Mouse (Mus musculus) midbrain, embryonic 11.5 days (tissue): Measurements from ENCODE around the gene Cep128. TPM values are rescaled to one million over a fixed set of nuclear protein-coding genes. Genes with fewer than 3 reads are reported as not detected.

Experiments
- ATAC-seq: fragments of 200-750 bp; cut with Nextera tagmentation; 2 replicates; pipeline ENCODE4 v1.8.0; 2017; ENCODE audit warnings: moderate TSS enrichment, moderate library complexity; ENCODE audit not compliant: low FRiP score
- DNase-seq: peaks from one replicate; pipeline ENCODE4 v3.0.0; 2015; ENCODE audit warnings: low spot score; ENCODE audit errors: missing footprints
- H3K27ac ChIP-seq: fragments of 300-500 bp; sonication (generic); 2 replicates; pipeline ENCODE4 v1.5.1; 2014; ENCODE audit warnings: low read depth, low read length
- H3K27me3 ChIP-seq: fragments of 300-500 bp; sonication (generic); 2 replicates; pipeline ENCODE4 v1.6.1; 2014; ENCODE audit warnings: mild to moderate bottlenecking, low read length, moderate library complexity, mixed read lengths; ENCODE audit not compliant: control insufficient read depth, insufficient read depth
- H3K36me3 ChIP-seq: fragments of 300-500 bp; sonication (generic); 2 replicates; pipeline ENCODE4 v1.6.1; 2014; ENCODE audit warnings: mild to moderate bottlenecking, low read length, moderate library complexity, mixed read lengths; ENCODE audit not compliant: control insufficient read depth, insufficient read depth
- H3K4me1 ChIP-seq: fragments of 300-500 bp; sonication (generic); 2 replicates; pipeline ENCODE4 v1.6.1; 2014; ENCODE audit warnings: low read length; ENCODE audit not compliant: control insufficient read depth, insufficient read depth
- H3K4me2 ChIP-seq: fragments of 300-500 bp; sonication (generic); 2 replicates; pipeline ENCODE4 v1.6.1; 2014; ENCODE audit warnings: mild to moderate bottlenecking, moderate library complexity
- H3K4me3 ChIP-seq: fragments of 300-500 bp; sonication (generic); 2 replicates; pipeline ENCODE4 v1.5.1; 2014; ENCODE audit warnings: low read depth, low read length
- H3K9ac ChIP-seq: fragments of 300-500 bp; sonication (generic); 2 replicates; pipeline ENCODE4 v1.6.1; 2014; ENCODE audit warnings: low read length
- H3K9me3 ChIP-seq: fragments of 300-500 bp; sonication (generic); 2 replicates; pipeline ENCODE4 v1.6.1; 2016; ENCODE audit warnings: low read length; ENCODE audit not compliant: control insufficient read depth
- WGBS: fragments of 180-500 bp; shearing (Covaris S2); extraction: QIAGEN DNeasy Blood & Tissue Kit; methylation state at CpG from one replicate; pipeline ENCODE4 v1.1.7; 2014; 5-methylcytosine and 5-hydroxymethylcytosine counted together
- microRNA-seq: library from miRNA; unstranded; fragments of <30 nt; microRNA quantifications from one replicate; pipeline ENCODE4, GENCODE M21; 2017
- polyA plus RNA-seq: library from polyadenylated mRNA; unstranded; fragments of >200 nt; fragmentation: Nextera tagmentation; extraction: Ambion mirVana; gene quantifications from 2 replicates; pipeline ENCODE4 v1.2.1, GENCODE M21; 2014

Cep128 gene
- polyA plus RNA-seq, 1 experiment from 2014 or later, result 9.5 TPM

DNA sequence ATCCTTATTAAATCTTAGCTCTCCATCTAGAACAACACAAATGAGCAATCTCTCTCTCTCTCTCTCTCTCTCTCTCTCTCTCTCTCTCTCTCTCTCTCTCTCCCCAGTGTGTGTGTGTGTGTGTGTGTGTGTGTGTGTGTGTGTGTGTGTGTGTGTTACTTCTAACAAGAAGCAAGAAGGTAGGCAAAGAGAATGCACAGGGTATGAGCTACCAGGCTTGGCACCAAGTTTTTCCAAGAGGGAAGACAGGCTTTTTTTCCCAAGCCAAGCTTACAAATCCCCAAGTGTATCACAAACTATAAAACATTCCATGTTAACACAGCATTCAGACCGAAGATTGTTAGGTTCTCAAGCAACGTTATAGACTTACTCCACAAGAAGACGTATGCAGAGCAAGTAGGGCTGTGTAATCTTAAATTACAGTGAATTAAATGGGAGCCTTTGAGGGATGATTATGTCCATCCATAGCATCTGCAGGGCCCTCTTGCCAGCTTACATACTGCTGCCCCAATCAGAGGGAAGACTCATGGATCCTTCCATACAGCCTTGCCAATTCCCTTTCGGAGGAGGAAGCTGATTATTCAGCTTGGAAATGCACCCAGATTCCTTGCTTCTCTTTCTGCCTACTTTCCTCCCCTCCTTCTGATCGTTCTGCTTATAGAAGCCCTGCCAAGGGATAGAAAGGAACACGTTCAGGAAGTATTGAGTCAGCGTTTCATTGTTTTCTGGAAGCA is 429.3 kb downstream of the Cep128 start:
- DNase-seq (no peak), ATAC-seq (no peak)
- Histone ChIP-seq H3K27ac (no peak overlapping the region), H3K27me3 (no peaks in the 10 kb centered on the region), H3K4me1 (no peaks in the 10 kb centered on the region), H3K4me2 (no peak overlapping the region), H3K4me3 (no peak overlapping the region), H3K36me3 (no peaks in the 10 kb centered on the region), H3K9me3 (no peaks in the 10 kb centered on the region), H3K9ac (no peak overlapping the region)
- WGBS, result 83% methylated on average over 7 of the region's 7 CpGs

Small RNA genes within 50 kb of the gene (microRNA-seq; reads per million reads assigned to microRNA genes)
- gene Gm44370, result not detected

Other genes with a start within 250 kb of the Cep128 start
- gene Tshr, start 154 bp upstream of the Cep128 start, polyA plus RNA-seq, result 0.12 and 0.31 TPM in 2 replicates
- 58.2 and 61.1 TPM in 2 replicates for gene Gtf2a1, start 206.1 kb upstream of the Cep128 start, polyA plus RNA-seq